Mouse (Mus musculus): ENCODE measurements around the gene Vgf. TPM values are rescaled to one million over a fixed set of nuclear protein-coding genes. Genes with fewer than 3 reads are reported as not detected.

Gene Vgf
- polyA plus RNA-seq, 1 experiment from 2014 or later = 4.6 TPM

DNA sequence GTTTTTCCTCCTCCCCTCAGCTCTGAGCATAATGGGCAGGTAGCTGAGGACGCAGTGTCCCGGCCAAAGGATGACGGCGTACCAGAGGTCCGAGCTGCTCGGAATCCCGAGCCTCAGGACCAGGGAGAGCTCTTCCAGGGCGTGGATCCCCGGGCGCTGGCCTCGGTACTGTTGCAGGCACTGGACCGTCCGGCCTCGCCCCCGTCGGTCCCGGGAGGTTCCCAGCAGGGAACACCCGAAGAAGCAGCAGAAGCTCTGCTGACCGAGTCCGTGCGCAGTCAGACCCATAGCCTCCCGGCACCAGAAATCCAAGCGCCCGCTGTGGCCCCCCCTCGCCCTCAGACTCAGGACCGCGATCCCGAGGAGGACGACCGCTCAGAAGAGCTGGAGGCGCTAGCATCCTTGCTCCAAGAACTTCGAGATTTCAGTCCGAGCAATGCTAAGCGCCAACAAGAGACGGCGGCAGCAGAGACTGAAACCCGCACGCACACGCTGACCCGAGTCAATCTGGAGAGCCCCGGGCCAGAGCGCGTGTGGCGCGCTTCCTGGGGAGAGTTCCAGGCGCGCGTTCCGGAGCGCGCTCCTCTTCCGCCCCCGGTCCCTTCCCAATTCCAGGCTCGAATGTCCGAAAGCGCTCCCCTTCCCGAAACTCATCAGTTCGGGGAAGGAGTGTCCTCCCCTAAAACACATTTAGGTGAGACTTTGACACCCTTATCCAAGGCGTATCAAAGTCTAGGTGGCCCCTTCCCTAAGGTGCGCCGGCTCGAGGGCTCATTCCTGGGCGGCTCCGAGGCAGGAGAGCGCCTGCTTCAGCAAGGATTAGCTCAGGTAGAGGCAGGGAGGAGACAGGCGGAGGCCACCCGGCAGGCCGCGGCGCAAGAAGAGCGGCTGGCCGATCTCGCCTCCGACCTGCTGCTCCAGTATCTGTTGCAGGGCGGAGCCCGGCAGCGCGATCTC is 5.2 kb downstream of the Vgf start:
- Histone ChIP-seq H3K4me1 (replicated peaks) (peaks cover 38% of the 10 kb centered on the region), H3K9me3 (no peaks in the 10 kb centered on the region), H3K4me3 (peak overlapping the region; percentile 48), H3K9ac (peak overlapping the region; percentile 72), H3K4me2 (peak overlapping the region; percentile 100), H3K27me3 (peaks cover 74% of the 10 kb centered on the region), H3K27ac (replicated peaks) (no peak overlapping the region), H3K36me3 (peaks cover 19% of the 10 kb centered on the region)
- WGBS = under 1% methylated on average over 78 of the region's 78 CpGs
- no peak for ATAC-seq (ENCODE audit: low read depth)

DNA sequence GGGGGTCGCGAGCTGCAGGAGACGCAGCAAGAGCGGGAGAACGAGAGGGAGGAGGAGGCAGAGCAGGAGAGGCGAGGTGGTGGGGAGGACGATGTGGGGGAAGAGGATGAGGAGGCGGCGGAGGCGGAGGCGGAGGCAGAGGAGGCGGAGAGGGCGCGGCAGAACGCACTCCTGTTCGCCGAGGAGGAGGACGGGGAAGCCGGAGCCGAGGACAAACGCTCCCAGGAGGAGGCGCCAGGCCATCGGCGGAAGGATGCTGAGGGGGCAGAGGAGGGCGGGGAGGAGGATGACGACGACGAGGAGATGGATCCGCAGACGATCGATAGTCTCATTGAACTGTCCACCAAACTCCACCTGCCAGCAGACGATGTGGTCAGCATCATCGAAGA is 5.8 kb downstream of the Vgf start:
- WGBS = 0% methylated on average over 32 of the region's 33 CpGs
- no peak overlapping the region for H3K27ac ChIP-seq (replicated peaks)
- H3K27me3 ChIP-seq = peaks cover 67% of the 10 kb centered on the region

DNA sequence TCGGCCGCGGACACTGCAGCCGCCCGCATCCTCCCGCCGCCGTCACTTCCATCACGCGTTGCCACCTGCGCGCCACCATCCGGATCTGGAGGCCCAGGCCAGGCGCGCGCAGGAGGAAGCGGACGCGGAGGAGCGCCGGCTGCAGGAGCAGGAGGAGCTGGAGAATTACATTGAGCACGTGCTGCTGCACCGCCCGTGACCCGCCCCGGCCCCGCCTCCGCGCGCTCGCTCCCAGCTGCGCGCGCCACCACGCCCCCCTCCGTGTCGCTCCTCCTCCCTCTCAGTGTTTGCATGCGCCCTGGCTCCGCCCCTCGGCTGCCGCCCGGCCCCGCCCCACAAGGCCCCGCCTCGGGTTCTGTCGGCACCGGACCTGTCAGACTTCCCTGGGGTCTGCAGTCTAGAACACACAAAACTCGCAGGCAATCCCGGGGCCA is 6.5 kb downstream of the Vgf start:
- peak overlapping the region; percentile 72 for H3K9ac ChIP-seq
- peak overlapping the region; percentile 48 for H3K4me3 ChIP-seq
- peaks cover 61% of the 10 kb centered on the region for H3K27me3 ChIP-seq
- 0% methylated on average over 40 of the region's 49 CpGs for WGBS
- H3K4me2 ChIP-seq = peak overlapping the region; percentile 100
- peaks cover 32% of the 10 kb centered on the region for H3K36me3 ChIP-seq
- no peak overlapping the region for H3K27ac ChIP-seq (replicated peaks)
- peak; percentile 71 for ATAC-seq (ENCODE audit: low read depth)
- H3K4me1 ChIP-seq (replicated peaks) = peaks cover 38% of the 10 kb centered on the region
- H3K9me3 ChIP-seq = no peaks in the 10 kb centered on the region

More for the DNA sequence above, 5.8 kb downstream of the Vgf start:
- H3K4me2 ChIP-seq = peak overlapping the region; percentile 100
- H3K4me1 ChIP-seq (replicated peaks) = peaks cover 38% of the 10 kb centered on the region
- peak; percentile 2; the same call in 1 of the 2 replicates for ATAC-seq (ENCODE audit: low read depth)
- peak overlapping the region; percentile 72 for H3K9ac ChIP-seq
- peak overlapping the region; percentile 48 for H3K4me3 ChIP-seq
- no peaks in the 10 kb centered on the region for H3K9me3 ChIP-seq
- peaks cover 26% of the 10 kb centered on the region for H3K36me3 ChIP-seq

- Histone ChIP-seq H3K4me1 (replicated peaks) (peaks cover 14% of the 10 kb centered on the region), H3K9ac (no peak overlapping the region), H3K4me3 (no peak overlapping the region), H3K27ac (replicated peaks) (no peak overlapping the region), H3K27me3 (peaks cover 29% of the 10 kb centered on the region), H3K36me3 (peaks cover 66% of the 10 kb centered on the region), H3K4me2 (no peak overlapping the region), H3K9me3 (no peaks in the 10 kb centered on the region)
- WGBS = 87% methylated on average over 12 of the region's 13 CpGs
- ATAC-seq (ENCODE audit: low read depth) = no peak
Measured at GRCm38 (mm10) chr5:137036211-137036610, 10.0 kb downstream of the Vgf start.

- Histone ChIP-seq H3K9ac (no peak overlapping the region), H3K4me1 (replicated peaks) (peaks cover under 1% of the 10 kb centered on the region; the same call in 1 of the 2 replicates), H3K9me3 (no peaks in the 10 kb centered on the region), H3K27ac (replicated peaks) (no peak overlapping the region), H3K27me3 (peaks cover 6% of the 10 kb centered on the region; the same call in 1 of the 2 replicates), H3K4me3 (no peak overlapping the region), H3K4me2 (no peak overlapping the region), H3K36me3 (peaks cover 84% of the 10 kb centered on the region)
- ATAC-seq (ENCODE audit: low read depth) = no peak
- WGBS = 94% methylated on average over 10 of the region's 10 CpGs
Measured at GRCm38 (mm10) chr5:137039453-137039852, 13.3 kb downstream of the Vgf start.

DNA sequence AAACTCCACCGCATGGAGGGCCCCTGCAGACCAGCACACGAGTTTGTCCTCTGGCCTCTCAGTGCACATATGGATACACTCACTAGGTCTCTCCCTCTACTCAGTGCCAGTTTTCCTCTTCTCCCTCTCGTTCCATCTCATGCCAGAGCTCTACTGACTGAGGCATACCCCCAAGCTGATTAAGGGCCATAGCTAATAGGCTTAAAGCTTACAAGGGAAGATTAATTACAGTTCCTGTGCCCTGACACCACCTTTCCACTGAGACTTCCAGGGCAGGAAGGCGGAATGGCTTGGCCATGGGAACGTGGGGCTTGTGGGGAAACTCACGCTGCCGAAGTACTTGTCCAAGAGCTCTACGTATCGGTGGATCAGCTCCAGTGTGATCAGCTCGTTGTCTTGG is 15.2 kb downstream of the Vgf start:
- H3K36me3 ChIP-seq = peaks cover 64% of the 10 kb centered on the region
- H3K9me3 ChIP-seq = no peaks in the 10 kb centered on the region
- no peak overlapping the region for H3K9ac ChIP-seq
- no peak for ATAC-seq (ENCODE audit: low read depth)
- no peak overlapping the region for H3K27ac ChIP-seq (replicated peaks)
- H3K4me2 ChIP-seq = no peak overlapping the region
- peaks cover 13% of the 10 kb centered on the region for H3K4me1 ChIP-seq (replicated peaks)
- 87% methylated on average over 10 of the region's 10 CpGs for WGBS
- H3K4me3 ChIP-seq = no peak overlapping the region
- no peaks in the 10 kb centered on the region for H3K27me3 ChIP-seq

DNA sequence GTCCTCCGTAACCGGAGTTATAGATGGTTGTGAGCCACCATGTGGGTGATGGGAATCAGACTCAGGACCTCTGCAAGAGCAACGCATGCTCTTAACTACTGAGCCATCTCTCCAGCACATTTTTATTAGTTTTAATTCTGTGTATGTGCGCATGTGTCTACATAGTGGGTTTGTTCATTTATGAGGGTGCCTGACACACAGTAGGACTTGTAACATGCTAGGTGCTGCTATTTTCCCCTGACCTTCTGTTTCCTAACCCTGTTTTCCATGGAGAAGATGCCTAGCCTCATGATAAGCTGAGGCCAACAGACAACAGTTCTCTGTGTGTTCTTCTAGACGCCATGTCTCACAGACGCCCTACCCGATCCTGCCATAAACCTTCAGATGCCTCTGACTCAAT is 17.8 kb downstream of the Vgf start:
- peaks cover 38% of the 10 kb centered on the region for H3K36me3 ChIP-seq
- H3K27me3 ChIP-seq = no peaks in the 10 kb centered on the region
- no peak overlapping the region for H3K27ac ChIP-seq (replicated peaks)
- no peak overlapping the region for H3K9ac ChIP-seq
- no peak overlapping the region for H3K4me3 ChIP-seq
- ATAC-seq (ENCODE audit: low read depth) = no peak
- no peaks in the 10 kb centered on the region for H3K9me3 ChIP-seq
- H3K4me2 ChIP-seq = no peak overlapping the region
- peaks cover 16% of the 10 kb centered on the region for H3K4me1 ChIP-seq (replicated peaks)
- WGBS = 94% methylated on average over 7 of the region's 7 CpGs

GRCm38 (mm10) chr5:137045402-137046323 is 19.5 kb downstream of the Vgf start, which contains the start of gene Ap1s1:
Ap1s1 (minus strand) TSS chr5:137046135.
- WGBS = 2% methylated on average over 48 of the region's 48 CpGs
- H3K27ac ChIP-seq (replicated peaks) = peak within 1 kb of the TSS; percentile 82

DNA sequence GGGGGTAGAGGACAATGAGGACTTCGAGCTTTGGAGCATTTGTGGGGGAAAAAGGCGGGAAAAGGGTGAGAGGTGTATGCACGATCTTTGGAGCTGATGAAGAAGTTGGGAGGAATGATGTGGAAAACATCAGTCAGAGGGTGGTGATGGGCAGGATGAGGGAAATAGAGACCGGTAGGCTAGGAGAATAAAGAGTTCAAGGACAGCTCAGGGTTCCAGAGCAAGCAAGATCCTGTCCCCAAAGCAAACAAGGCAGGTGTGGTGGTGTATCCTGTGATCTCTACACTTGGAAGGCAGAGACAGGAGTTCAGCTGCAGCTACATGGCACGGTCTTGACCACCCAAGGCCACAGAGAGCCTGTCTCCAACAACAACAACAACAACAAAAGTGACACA is 20.1 kb downstream of the Vgf start:
- no peak; the same call in 1 of the 2 replicates for ATAC-seq (ENCODE audit: low read depth)
- peak overlapping the region; percentile 92 for H3K4me2 ChIP-seq
- no peaks in the 10 kb centered on the region for H3K27me3 ChIP-seq
- H3K9ac ChIP-seq = peak overlapping the region; percentile 41
- H3K36me3 ChIP-seq = peaks cover 17% of the 10 kb centered on the region
- 24% methylated on average over 5 of the region's 5 CpGs for WGBS
- H3K4me1 ChIP-seq (replicated peaks) = peaks cover 24% of the 10 kb centered on the region
- peak overlapping the region; percentile 82 for H3K4me3 ChIP-seq
- H3K9me3 ChIP-seq = no peaks in the 10 kb centered on the region
- peak overlapping the region; percentile 64 for H3K27ac ChIP-seq (replicated peaks)

More at GRCm38 (mm10) chr5:137045402-137046323, 19.5 kb downstream of the Vgf start, which contains the start of gene Ap1s1:
- H3K4me1 ChIP-seq (replicated peaks) = peaks cover 18% of the 10 kb centered on the region
- ATAC-seq (ENCODE audit: low read depth) = peak; percentile 95
- peaks cover 22% of the 10 kb centered on the region for H3K36me3 ChIP-seq
- no peaks in the 10 kb centered on the region for H3K27me3 ChIP-seq
- peak within 1 kb of the TSS; percentile 82 for H3K4me3 ChIP-seq
- no peaks in the 10 kb centered on the region for H3K9me3 ChIP-seq
- H3K9ac ChIP-seq = peak within 1 kb of the TSS; percentile 88
- H3K4me2 ChIP-seq = peak within 1 kb of the TSS; percentile 92

GRCm38 (mm10) chr5:137046991-137047390 is 20.8 kb downstream of the Vgf start:
- Histone ChIP-seq H3K4me2 (no peak overlapping the region), H3K9me3 (no peaks in the 10 kb centered on the region), H3K9ac (no peak overlapping the region), H3K4me1 (replicated peaks) (peaks cover 26% of the 10 kb centered on the region), H3K27me3 (no peaks in the 10 kb centered on the region), H3K27ac (replicated peaks) (no peak overlapping the region), H3K36me3 (peaks cover 10% of the 10 kb centered on the region), H3K4me3 (no peak overlapping the region)
- no peak for ATAC-seq (ENCODE audit: low read depth)

DNA sequence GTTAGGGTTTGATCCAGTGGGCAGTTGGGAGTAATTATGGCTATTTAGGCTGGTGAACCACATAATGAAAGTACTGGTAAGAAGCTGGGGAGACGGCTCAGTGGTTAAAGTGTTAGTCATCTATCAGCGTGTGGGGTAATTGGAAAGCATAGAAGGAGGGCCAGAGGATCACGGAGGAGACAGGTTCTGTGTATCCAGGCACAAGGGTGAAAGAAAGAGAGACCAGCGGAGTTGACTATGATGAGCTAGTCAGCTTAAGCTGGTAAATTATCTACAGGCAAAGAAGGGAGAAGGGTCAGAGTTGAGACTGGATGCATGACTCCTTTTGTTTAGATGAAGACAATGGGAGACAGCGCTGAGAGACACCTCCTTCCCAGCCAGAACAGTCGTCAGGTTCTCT is 24.9 kb downstream of the Vgf start:
- WGBS = 26% methylated on average over 6 of the region's 6 CpGs
- H3K4me2 ChIP-seq = no peak overlapping the region

More for the DNA sequence above, 24.9 kb downstream of the Vgf start:
- no peak overlapping the region for H3K27ac ChIP-seq (replicated peaks)
- H3K36me3 ChIP-seq = no peaks in the 10 kb centered on the region
- ATAC-seq (ENCODE audit: low read depth) = no peak
- no peaks in the 10 kb centered on the region for H3K9me3 ChIP-seq
- H3K27me3 ChIP-seq = no peaks in the 10 kb centered on the region
- H3K9ac ChIP-seq = no peak overlapping the region
- H3K4me3 ChIP-seq = no peak overlapping the region
- peaks cover 15% of the 10 kb centered on the region for H3K4me1 ChIP-seq (replicated peaks)
